13 mouse cellular contexts compared by ENCODE assay signal in the genomic region with DNA sequence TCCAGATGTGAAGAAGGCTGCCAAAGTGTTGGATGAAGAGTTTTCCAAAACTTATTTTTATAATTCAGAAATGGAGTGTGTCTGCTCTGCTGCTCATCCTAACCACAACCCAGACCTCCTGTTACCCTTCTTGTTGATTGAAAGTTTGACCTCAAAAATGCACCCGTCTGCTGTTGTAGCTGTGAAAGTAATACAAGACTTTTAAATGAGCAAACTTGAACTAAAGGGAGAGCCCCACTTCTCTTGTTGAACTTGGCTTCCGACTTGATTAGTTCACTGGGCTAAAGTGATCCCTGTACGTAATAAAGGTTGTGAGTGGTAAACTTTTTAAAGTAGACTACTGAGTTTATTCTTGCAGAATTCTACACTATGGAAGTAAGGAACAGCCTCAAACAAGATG.
"Had no signal": no experiment of that assay in that cellular context is flagged by ENCODE, and none has a peak within 500 bp of the region (broad histone marks: within the 10 kb centered on the region; RNA-seq: fewer than 3 reads in every experiment).

No protein-coding gene starts in this region.

- H3K27me3 ChIP-seq: lung, embryonic 15.5 days; midbrain, embryonic 15.5 days; neural tube, embryonic 13.5 days had no signal

- H3K27ac ChIP-seq: layer of hippocampus, adult 2 months; limb, embryonic 10.5 days; liver, embryonic 12.5 days; macrophage; midbrain, embryonic 15.5 days; neural tube, embryonic 13.5 days had no signal

- H3K4me2 ChIP-seq: liver, embryonic 12.5 days; lung, embryonic 15.5 days; midbrain, embryonic 11.5 days; midbrain, embryonic 15.5 days; neural tube, embryonic 13.5 days had no signal

- DNase-seq: kidney, postnatal 10 days; kidney, postnatal 4 days; lung, postnatal 14 days; right cerebral cortex, postnatal 14 days had no signal

- H3K36me3 ChIP-seq: limb, embryonic 10.5 days; liver, embryonic 12.5 days; lung, embryonic 15.5 days; midbrain, embryonic 15.5 days; neural tube, embryonic 13.5 days had no signal

- ATAC-seq: liver, embryonic 12.5 days; midbrain, embryonic 15.5 days had no signal

- H3K9ac ChIP-seq: liver, embryonic 12.5 days; lung, embryonic 15.5 days; midbrain, embryonic 15.5 days; neural tube, embryonic 13.5 days had no signal

- H3K9me3 ChIP-seq: limb, embryonic 10.5 days; liver, embryonic 12.5 days; lung, embryonic 15.5 days; megakaryocyte, embryonic 14.5 days; midbrain, embryonic 15.5 days; neural tube, embryonic 13.5 days had no signal

- H3K4me3 ChIP-seq: layer of hippocampus, adult 2 months; limb, embryonic 10.5 days; liver, embryonic 12.5 days; lung, embryonic 15.5 days; megakaryocyte, embryonic 14.5 days; midbrain, embryonic 15.5 days; neural tube, embryonic 13.5 days had no signal

- H3K4me1 ChIP-seq: megakaryocyte, embryonic 14.5 days; midbrain, embryonic 15.5 days had no signal
